Mouse (Mus musculus) erythroblast, embryonic 14.5 days (primary cell): Measurements from ENCODE around the gene Gm9603. TPM values are rescaled to one million over a fixed set of nuclear protein-coding genes. Genes with fewer than 3 reads are reported as not detected.
"Not testable (repeated sequence)": the region's sequence is repeated elsewhere in the genome, so short reads cannot be mapped to it uniquely, and the experiment has no call there.

Source experiments
- H3K27me3 ChIP-seq: 2 replicates; pipeline ENCODE4 v1.6.1; 2012; ENCODE audit warnings: inconsistent platforms; ENCODE audit not compliant: control insufficient read depth
- H3K36me3 ChIP-seq: 2 replicates; pipeline ENCODE4 v1.6.1; 2012; ENCODE audit warnings: mild to moderate bottlenecking, inconsistent platforms; ENCODE audit not compliant: control insufficient read depth
- H3K4me1 ChIP-seq: 2 replicates; pipeline ENCODE4 v1.6.1; 2012; ENCODE audit warnings: inconsistent platforms; ENCODE audit not compliant: control insufficient read depth
- H3K4me3 ChIP-seq: replicated peaks from 2 replicates; pipeline ENCODE3; 2012; ENCODE audit warnings: moderate library complexity, mild to moderate bottlenecking, inconsistent platforms
- H3K9me3 ChIP-seq: 2 replicates; pipeline ENCODE4 v1.6.1; 2012; ENCODE audit warnings: low read length, inconsistent platforms, mixed read lengths; ENCODE audit not compliant: control insufficient read depth
- polyA plus RNA-seq: library from polyadenylated mRNA; stranded (reverse); fragments of >175 nt; gene quantifications from 2 replicates; pipeline ENCODE4 v1.2.3, GENCODE M21; 2012

Gm9603 gene
- not detected in 2 replicates for polyA plus RNA-seq

DNA sequence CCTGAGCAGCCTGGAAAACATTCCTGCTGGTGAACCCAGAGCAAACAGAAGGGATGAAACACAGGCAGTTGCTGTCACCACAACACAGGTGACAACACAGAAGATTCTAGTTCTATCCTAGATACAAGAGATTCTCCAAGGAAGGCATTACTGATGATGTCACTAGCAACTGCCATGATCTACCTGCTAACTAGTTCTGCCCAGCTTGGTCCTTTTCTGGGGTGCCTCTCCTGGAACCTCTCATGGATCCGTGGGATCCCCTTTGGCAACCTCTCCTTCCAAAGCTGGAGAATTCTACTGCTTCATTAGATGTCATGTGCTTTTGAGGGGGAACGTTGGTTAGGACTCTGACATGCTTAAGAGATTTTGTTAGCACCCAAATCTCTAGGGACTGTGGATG, at the start of gene Gm9603:
Gm9603 (minus strand) TSS at position 101 of the 400 bp plus-strand sequence.
- H3K27me3 ChIP-seq, H3K9me3 ChIP-seq, H3K36me3 ChIP-seq, H3K4me1 ChIP-seq, H3K4me3 ChIP-seq: not testable (repeated sequence)

DNA sequence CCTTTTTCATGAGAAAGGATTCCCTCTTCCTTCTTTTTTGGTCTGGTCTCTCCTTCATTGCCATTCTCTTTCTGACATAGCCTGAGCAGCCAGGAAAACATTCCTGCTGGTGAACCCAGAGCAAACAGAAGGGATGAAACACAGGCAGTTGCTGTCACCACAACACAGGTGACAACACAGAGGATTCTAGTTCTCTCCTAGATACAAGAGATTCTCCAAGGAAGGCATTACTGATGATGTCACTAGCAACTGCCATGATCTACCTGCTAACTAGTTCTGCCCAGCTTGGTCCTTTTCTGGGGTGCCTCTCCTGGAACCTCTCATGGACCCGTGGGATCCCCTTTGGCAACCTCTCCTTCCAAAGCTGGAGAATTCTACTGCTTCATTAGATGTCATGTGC, 54.3 kb downstream of the Gm9603 start, which contains the start of gene Gm8265:
Gm8265 (minus strand) TSS at position 101 of the 400 bp plus-strand sequence.
- H3K27me3 ChIP-seq, H3K4me1 ChIP-seq, H3K36me3 ChIP-seq, H3K9me3 ChIP-seq, H3K4me3 ChIP-seq: not testable (repeated sequence)

Other genes starting within 250 kb of the Gm9603 start
- not detected in 2 replicates for gene Gm3194, start 232.0 kb downstream of the Gm9603 start, polyA plus RNA-seq
- gene Gm8246, start 209.6 kb downstream of the Gm9603 start, polyA plus RNA-seq: not detected in 2 replicates
- gene Gm3187, start 203.2 kb downstream of the Gm9603 start, polyA plus RNA-seq: not detected in 2 replicates
- gene Gm3488, start 185.8 kb downstream of the Gm9603 start, polyA plus RNA-seq: not detected in 2 replicates
- gene Gm3532, start 149.0 kb downstream of the Gm9603 start, polyA plus RNA-seq: not detected in 2 replicates
- gene Gm8265, start 54.4 kb downstream of the Gm9603 start, polyA plus RNA-seq: not detected in 2 replicates
- gene Gm3373, start 54.1 kb upstream of the Gm9603 start, polyA plus RNA-seq: not detected in 2 replicates
- gene Gm3383, start 120.5 kb upstream of the Gm9603 start, polyA plus RNA-seq: not detected in 2 replicates
- gene Gm3424, start 142.9 kb upstream of the Gm9603 start, polyA plus RNA-seq: not detected in 2 replicates
- not detected in 2 replicates for gene Gm8237, start 192.9 kb upstream of the Gm9603 start, polyA plus RNA-seq